Mouse (Mus musculus) forebrain, embryonic 12.5 days (tissue): ENCODE data around the gene Zswim5. TPM values are rescaled to one million over a fixed set of nuclear protein-coding genes. Genes with fewer than 3 reads are reported as not detected.

Source experiments
- ATAC-seq: fragments of 200-750 bp; cut with Nextera tagmentation; 2 replicates; pipeline ENCODE4 v1.8.0; 2017; ENCODE audit warnings: moderate TSS enrichment; ENCODE audit not compliant: low FRiP score
- H3K27ac ChIP-seq: fragments of 300-500 bp; sonication (generic); 2 replicates; pipeline ENCODE4 v1.5.1; 2016; ENCODE audit warnings: mild to moderate bottlenecking
- H3K27me3 ChIP-seq: fragments of 300-500 bp; sonication (generic); 2 replicates; pipeline ENCODE4 v1.6.1; 2016; ENCODE audit warnings: mild to moderate bottlenecking
- H3K36me3 ChIP-seq: fragments of 300-500 bp; sonication (generic); replicated peaks from 2 replicates; pipeline ENCODE4 v1.6.1; 2016; ENCODE audit warnings: mild to moderate bottlenecking
- H3K4me1 ChIP-seq: fragments of 300-500 bp; sonication (generic); 2 replicates; pipeline ENCODE4 v1.6.1; 2016
- H3K4me2 ChIP-seq: fragments of 300-500 bp; sonication (generic); 2 replicates; pipeline ENCODE4 v1.6.1; 2016; ENCODE audit warnings: mild to moderate bottlenecking, moderate library complexity
- H3K4me3 ChIP-seq: fragments of 300-500 bp; sonication (generic); replicated peaks from 2 replicates; pipeline ENCODE4 v1.5.1; 2016; ENCODE audit warnings: mild to moderate bottlenecking
- H3K9ac ChIP-seq: fragments of 300-500 bp; sonication (generic); 2 replicates; pipeline ENCODE4 v1.6.1; 2016; ENCODE audit warnings: mild to moderate bottlenecking
- H3K9me3 ChIP-seq: fragments of 300-500 bp; sonication (generic); 2 replicates; pipeline ENCODE4 v1.6.1; 2016
- WGBS: fragments of 180-500 bp; shearing (Covaris S2); methylation state at CpG from one replicate; pipeline ENCODE4 v1.1.7; 2016; 5-methylcytosine and 5-hydroxymethylcytosine counted together
- polyA plus RNA-seq: library from polyadenylated mRNA; unstranded; fragments of >200 nt; fragmentation: Nextera tagmentation; extraction: Ambion mirVana; gene quantifications from 2 replicates; pipeline ENCODE4 v1.2.1, GENCODE M21; 2016

The Zswim5 gene
- polyA plus RNA-seq, 1 experiment from 2014 or later, result 12.0 TPM

GRCm38 (mm10) chr4:117013596-117013995, 136.4 kb downstream of the Zswim5 start:
- ATAC-seq, result no peak
- Histone ChIP-seq H3K36me3 (no peaks in the 10 kb centered on the region), H3K27me3 (no peaks in the 10 kb centered on the region), H3K4me2 (no peak overlapping the region), H3K4me1 (no peaks in the 10 kb centered on the region), H3K9me3 (no peaks in the 10 kb centered on the region), H3K9ac (no peak overlapping the region), H3K27ac (no peak overlapping the region), H3K4me3 (no peak overlapping the region)
- 88% methylated on average over 6 of the region's 6 CpGs for WGBS

- Histone ChIP-seq H3K9me3 (no peaks in the 10 kb centered on the region), H3K4me1 (peaks cover 4% of the 10 kb centered on the region; the same call in 1 of the 2 replicates), H3K27me3 (no peaks in the 10 kb centered on the region), H3K9ac (no peak overlapping the region), H3K4me2 (no peak overlapping the region), H3K36me3 (no peaks in the 10 kb centered on the region), H3K27ac (no peak overlapping the region), H3K4me3 (no peak overlapping the region)
- 64% methylated on average over 4 of the region's 4 CpGs for WGBS
- ATAC-seq, result no peak
These were observed 137.8 kb downstream of the Zswim5 start for GRCm38 (mm10) chr4:117014901-117015415.

- no peak overlapping the region for H3K4me2 ChIP-seq
- 92% methylated on average over 2 of the region's 2 CpGs for WGBS
- H3K27ac ChIP-seq, result no peak overlapping the region
- peaks cover 7% of the 10 kb centered on the region for H3K36me3 ChIP-seq
- peaks cover 12% of the 10 kb centered on the region for H3K4me1 ChIP-seq
- no peaks in the 10 kb centered on the region for H3K9me3 ChIP-seq
- no peaks in the 10 kb centered on the region for H3K27me3 ChIP-seq
- no peak overlapping the region for H3K4me3 ChIP-seq
- H3K9ac ChIP-seq, result no peak overlapping the region
- ATAC-seq, result no peak
These were observed 140.6 kb downstream of the Zswim5 start for GRCm38 (mm10) chr4:117017738-117018137.

GRCm38 (mm10) chr4:117018327-117018726, 141.2 kb downstream of the Zswim5 start:
- no peaks in the 10 kb centered on the region for H3K9me3 ChIP-seq
- H3K9ac ChIP-seq, result no peak overlapping the region
- H3K4me3 ChIP-seq, result no peak overlapping the region
- peaks cover 12% of the 10 kb centered on the region for H3K4me1 ChIP-seq
- ATAC-seq, result no peak
- H3K27me3 ChIP-seq, result no peaks in the 10 kb centered on the region
- WGBS, result 81% methylated on average over 7 of the region's 7 CpGs
- no peak overlapping the region for H3K4me2 ChIP-seq
- H3K27ac ChIP-seq, result no peak overlapping the region
- peaks cover 13% of the 10 kb centered on the region for H3K36me3 ChIP-seq

GRCm38 (mm10) chr4:117019206-117020134, 142.3 kb downstream of the Zswim5 start, which contains the start of gene Eif2b3:
Gene Eif2b3 (plus strand): TSS chr4:117019402.
- Histone ChIP-seq H3K27ac (peak within 1 kb of the TSS; percentile 57; the same call in 1 of the 2 replicates), H3K9me3 (no peaks in the 10 kb centered on the region), H3K4me3 (peak within 1 kb of the TSS; percentile 73), H3K27me3 (no peaks in the 10 kb centered on the region), H3K9ac (peak within 1 kb of the TSS; percentile 74), H3K4me2 (peak within 1 kb of the TSS; percentile 77), H3K36me3 (peaks cover 16% of the 10 kb centered on the region), H3K4me1 (peaks cover 12% of the 10 kb centered on the region)
- WGBS, result under 1% methylated on average over 61 of the region's 61 CpGs
- peak; percentile 96 for ATAC-seq

GRCm38 (mm10) chr4:117023469-117023868, 146.3 kb downstream of the Zswim5 start:
- ATAC-seq, result no peak
- H3K4me2 ChIP-seq, result no peak overlapping the region
- H3K4me1 ChIP-seq, result peaks cover 12% of the 10 kb centered on the region
- H3K9me3 ChIP-seq, result no peaks in the 10 kb centered on the region
- WGBS, result 94% methylated on average over 4 of the region's 4 CpGs
- H3K36me3 ChIP-seq, result peaks cover 17% of the 10 kb centered on the region
- H3K27ac ChIP-seq, result no peak overlapping the region
- H3K9ac ChIP-seq, result no peak overlapping the region
- H3K27me3 ChIP-seq, result no peaks in the 10 kb centered on the region
- no peak overlapping the region for H3K4me3 ChIP-seq

GRCm38 (mm10) chr4:117031105-117031504, 153.9 kb downstream of the Zswim5 start:
- no peak overlapping the region for H3K4me2 ChIP-seq
- H3K4me3 ChIP-seq, result no peak overlapping the region
- no peaks in the 10 kb centered on the region for H3K9me3 ChIP-seq
- H3K36me3 ChIP-seq, result peaks cover 21% of the 10 kb centered on the region
- no peaks in the 10 kb centered on the region for H3K27me3 ChIP-seq
- no peak for ATAC-seq
- 92% methylated on average over 1 of the region's 1 CpGs for WGBS
- no peak overlapping the region for H3K27ac ChIP-seq
- H3K9ac ChIP-seq, result no peak overlapping the region
- H3K4me1 ChIP-seq, result no peaks in the 10 kb centered on the region

Other genes with a start within 250 kb of the Zswim5 start
- 296 TPM in 2 replicates for gene Nasp, start 249.4 kb upstream of the Zswim5 start, polyA plus RNA-seq
- 513 and 521 TPM in 2 replicates for gene Akr1a1, start 225.7 kb upstream of the Zswim5 start, polyA plus RNA-seq
- gene Prdx1, start 191.8 kb upstream of the Zswim5 start, polyA plus RNA-seq, result 914 and 930 TPM in 2 replicates
- gene Mmachc, start 169.0 kb upstream of the Zswim5 start, polyA plus RNA-seq, result 36.0 and 37.3 TPM in 2 replicates
- 26.6 and 28.5 TPM in 2 replicates for gene Ccdc163, start 168.9 kb upstream of the Zswim5 start, polyA plus RNA-seq
- gene Tesk2, start 156.4 kb upstream of the Zswim5 start, polyA plus RNA-seq, result 6.5 and 6.7 TPM in 2 replicates
- gene Toe1, start 69.7 kb upstream of the Zswim5 start, polyA plus RNA-seq, result 32.0 and 34.1 TPM in 2 replicates
- gene Mutyh, start 69.7 kb upstream of the Zswim5 start, polyA plus RNA-seq, result 17.7 and 20.5 TPM in 2 replicates
- 0.96 and 1.6 TPM in 2 replicates for gene Hpdl, start 55.7 kb upstream of the Zswim5 start, polyA plus RNA-seq
- 76.0 and 78.0 TPM in 2 replicates for gene Urod, start 117.0 kb downstream of the Zswim5 start, polyA plus RNA-seq
- 17.1 and 21.2 TPM in 2 replicates for gene Hectd3, start 117.9 kb downstream of the Zswim5 start, polyA plus RNA-seq
- 41.0 and 44.1 TPM in 2 replicates for gene Eif2b3, start 142.0 kb downstream of the Zswim5 start, polyA plus RNA-seq
- 5.9 and 6.7 TPM in 2 replicates for gene Ptch2, start 218.7 kb downstream of the Zswim5 start, polyA plus RNA-seq
- 3.2 and 5.2 TPM in 2 replicates for gene Btbd19, start 248.3 kb downstream of the Zswim5 start, polyA plus RNA-seq
- gene Tctex1d4, start 249.4 kb downstream of the Zswim5 start, polyA plus RNA-seq, result not detected in 2 replicates